Mouse (Mus musculus): ENCODE data around the gene Ccr7. TPM values are rescaled to one million over a fixed set of nuclear protein-coding genes. Genes with fewer than 3 reads are reported as not detected.

Ccr7 gene
- polyA plus RNA-seq, 1 experiment = not detected

DNA sequence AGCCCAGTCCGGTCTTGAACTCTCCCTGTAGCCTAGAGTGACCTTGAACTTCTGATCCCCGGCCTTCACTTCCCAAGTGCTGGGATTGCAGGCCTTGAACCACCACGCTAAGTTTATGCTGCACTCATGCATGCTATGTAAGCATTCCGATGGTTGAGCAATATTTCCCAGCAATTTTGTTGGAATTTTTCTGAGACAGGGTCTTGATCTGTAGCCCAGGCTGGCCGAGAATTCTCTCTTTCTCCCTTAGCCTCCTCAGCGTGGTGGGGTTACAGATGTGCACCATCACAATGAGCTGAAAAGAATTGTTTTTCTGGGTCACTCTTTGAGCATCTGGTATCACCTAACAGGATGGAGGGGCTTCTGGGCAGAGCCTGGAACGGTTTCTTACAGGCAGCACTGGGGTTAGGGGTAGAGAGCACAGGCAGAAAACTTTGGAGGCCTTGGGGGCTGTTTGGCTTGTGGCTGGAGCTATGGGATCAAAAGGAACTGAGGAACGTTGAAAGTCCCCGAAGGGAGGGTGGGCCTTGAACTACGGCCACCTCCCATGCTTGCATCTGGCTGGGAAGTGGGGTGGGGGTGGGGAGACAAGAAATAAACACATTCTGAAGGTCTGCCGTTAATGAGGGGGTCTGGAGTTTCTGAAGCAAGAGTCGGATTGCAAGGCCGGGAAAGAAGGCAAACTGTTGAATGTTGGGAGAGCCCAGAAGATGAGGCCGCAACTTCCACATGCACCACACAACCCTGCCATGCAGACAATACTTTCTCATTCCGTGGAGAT, 20.4 kb downstream of the Ccr7 start:
- H3K4me1 ChIP-seq (ENCODE audit: control insufficient read depth, insufficient read depth, insufficient read length, low read length) = peaks cover 3% of the 10 kb centered on the region; the same call in 1 of the 2 replicates
- H3K4me3 ChIP-seq (ENCODE audit: insufficient read depth, low read depth, low read length) = no peak overlapping the region
- H3K27ac ChIP-seq (replicated peaks; ENCODE audit: low read depth, low read length) = 0 out of 2 replicates have a peak overlapping the region, but pooled peaks have one; percentile 34

- Histone ChIP-seq H3K27ac (replicated peaks; ENCODE audit: low read depth, low read length) (no peak overlapping the region), H3K4me1 (ENCODE audit: control insufficient read depth, insufficient read depth, insufficient read length, low read length) (peaks cover 3% of the 10 kb centered on the region; the same call in 1 of the 2 replicates), H3K4me3 (ENCODE audit: insufficient read depth, low read depth, low read length) (no peak overlapping the region)
Observed at GRCm38 (mm10) chr11:99133285-99133897, 21.5 kb downstream of the Ccr7 start.

DNA sequence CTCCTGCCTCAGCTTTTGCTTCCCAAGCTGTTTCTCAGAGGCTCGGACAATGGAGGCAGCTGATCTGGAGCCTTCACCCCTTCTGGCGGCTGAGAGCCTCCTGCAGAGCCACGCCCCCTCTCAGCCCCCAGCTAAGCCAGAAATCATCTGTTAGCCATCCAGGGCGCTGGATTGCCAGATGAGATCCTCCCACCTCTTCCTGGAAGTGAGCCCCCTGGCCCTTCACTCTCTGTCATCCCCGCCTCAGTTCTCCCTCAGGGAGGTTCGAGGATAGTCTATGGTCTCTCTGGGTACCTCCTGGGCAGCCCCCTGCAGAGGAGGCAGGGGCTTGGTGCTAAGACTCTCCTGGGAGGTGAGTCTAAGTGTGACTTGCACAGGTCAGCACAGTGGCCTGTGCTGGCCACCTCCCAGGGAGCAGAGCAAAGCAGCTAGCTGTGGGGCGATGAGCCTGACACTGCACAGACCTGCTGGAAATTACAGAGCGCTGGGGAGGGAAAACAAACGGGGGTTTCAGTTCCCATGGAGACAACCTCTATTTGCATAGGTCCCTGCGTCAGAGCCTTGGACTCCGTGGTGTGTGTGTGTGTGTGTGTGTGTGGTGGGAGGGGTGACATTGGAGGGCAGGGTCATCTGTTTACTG, 22.7 kb downstream of the Ccr7 start:
- Histone ChIP-seq H3K4me3 (ENCODE audit: insufficient read depth, low read depth, low read length) (no peak overlapping the region), H3K4me1 (ENCODE audit: control insufficient read depth, insufficient read depth, insufficient read length, low read length) (peaks cover 3% of the 10 kb centered on the region; the same call in 1 of the 2 replicates), H3K27ac (replicated peaks; ENCODE audit: low read depth, low read length) (no peak overlapping the region)

DNA sequence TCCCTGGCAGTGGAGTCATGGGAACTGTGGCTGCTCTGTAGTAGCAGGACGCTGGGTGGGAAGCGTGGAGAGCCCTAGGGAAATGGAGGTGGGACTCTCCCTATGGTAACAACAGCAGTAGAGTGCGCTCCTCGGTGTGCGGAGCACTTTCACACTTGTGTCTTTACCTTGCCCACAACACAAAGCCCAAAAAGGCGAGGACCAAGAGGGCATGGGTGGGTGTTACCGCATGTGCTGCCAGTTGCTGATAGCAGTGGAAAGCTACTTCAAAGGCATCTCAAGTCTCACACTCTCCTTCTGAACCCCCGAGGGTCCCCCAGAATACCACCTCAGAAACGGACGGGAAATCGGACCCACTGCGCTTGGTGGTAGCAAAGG, 23.4 kb downstream of the Ccr7 start:
- no peak overlapping the region for H3K27ac ChIP-seq (replicated peaks; ENCODE audit: low read depth, low read length)
- H3K4me3 ChIP-seq (ENCODE audit: insufficient read depth, low read depth, low read length) = no peak overlapping the region
- peaks cover 4% of the 10 kb centered on the region for H3K4me1 ChIP-seq (ENCODE audit: control insufficient read depth, insufficient read depth, insufficient read length, low read length)

DNA sequence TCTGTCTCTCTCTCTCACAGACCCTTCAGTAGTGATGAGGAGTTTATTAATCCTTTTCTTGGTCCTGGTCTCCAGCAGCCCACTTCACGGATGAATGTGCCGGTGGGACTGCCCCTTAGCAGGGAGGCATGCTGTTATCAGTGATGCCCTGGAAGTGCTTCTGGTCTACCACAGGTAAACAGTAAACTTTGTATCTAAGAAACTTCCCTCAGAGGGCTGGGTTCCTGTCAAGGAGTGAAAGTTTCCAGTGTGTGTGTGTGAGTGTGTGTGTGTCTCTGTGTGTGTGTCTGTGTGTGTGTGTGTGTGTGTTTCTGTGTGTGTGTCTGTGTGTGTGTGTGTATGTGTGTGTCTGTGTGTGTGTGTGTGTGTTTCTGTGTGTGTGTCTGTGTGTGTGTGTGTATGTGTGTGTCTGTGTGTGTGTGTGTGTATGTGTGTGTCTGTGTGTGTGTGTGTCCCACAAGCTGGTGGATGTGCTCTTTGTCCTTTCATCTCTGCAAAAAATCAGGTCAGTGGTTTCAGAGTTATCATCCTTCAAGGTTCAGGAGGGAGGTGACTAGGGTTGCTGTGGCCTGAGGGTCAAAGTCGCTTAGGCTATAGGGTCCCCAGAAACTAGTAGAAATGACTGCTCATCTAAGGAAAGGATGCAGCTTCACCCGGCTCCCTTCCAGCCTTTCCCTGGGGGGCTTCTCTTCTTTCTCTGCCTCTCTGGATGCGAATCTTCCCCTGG, 24.0 kb downstream of the Ccr7 start:
- Histone ChIP-seq H3K4me1 (ENCODE audit: control insufficient read depth, insufficient read depth, insufficient read length, low read length) (peaks cover 8% of the 10 kb centered on the region), H3K27ac (replicated peaks; ENCODE audit: low read depth, low read length) (no peak overlapping the region), H3K4me3 (ENCODE audit: insufficient read depth, low read depth, low read length) (no peak overlapping the region)

DNA sequence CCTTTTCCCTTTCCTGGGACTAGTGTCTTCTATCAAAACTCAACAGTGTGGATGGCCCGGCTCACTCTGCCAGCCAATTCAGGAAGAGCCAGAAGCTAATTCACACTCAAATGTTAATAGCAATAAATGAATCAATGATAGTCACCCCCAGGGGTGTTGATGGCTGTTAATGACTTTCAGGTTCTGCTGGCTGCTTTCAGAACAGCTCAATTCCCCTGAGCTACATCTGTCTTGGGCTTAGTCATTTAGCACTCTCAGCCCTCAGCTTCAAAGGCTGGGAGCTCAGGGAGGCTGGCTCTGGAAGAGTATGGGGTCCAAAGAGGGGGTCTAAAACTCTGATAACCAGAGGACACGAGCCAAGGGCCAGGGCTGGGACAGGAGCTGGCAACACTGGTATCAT, 25.6 kb downstream of the Ccr7 start:
- Histone ChIP-seq H3K4me3 (ENCODE audit: insufficient read depth, low read depth, low read length) (no peak overlapping the region), H3K27ac (replicated peaks; ENCODE audit: low read depth, low read length) (no peak overlapping the region), H3K4me1 (ENCODE audit: control insufficient read depth, insufficient read depth, insufficient read length, low read length) (peaks cover 4% of the 10 kb centered on the region)

- Histone ChIP-seq H3K4me1 (ENCODE audit: control insufficient read depth, insufficient read depth, insufficient read length, low read length) (peaks cover 4% of the 10 kb centered on the region), H3K4me3 (ENCODE audit: insufficient read depth, low read depth, low read length) (no peak overlapping the region), H3K27ac (replicated peaks; ENCODE audit: low read depth, low read length) (no peak overlapping the region)
Observed at GRCm38 (mm10) chr11:99127785-99128682, 26.8 kb downstream of the Ccr7 start.

- no peak overlapping the region for H3K4me3 ChIP-seq (ENCODE audit: insufficient read depth, low read depth, low read length)
- peaks cover 4% of the 10 kb centered on the region for H3K4me1 ChIP-seq (ENCODE audit: control insufficient read depth, insufficient read depth, insufficient read length, low read length)
- H3K27ac ChIP-seq (replicated peaks; ENCODE audit: low read depth, low read length) = 0 out of 2 replicates have a peak overlapping the region, but pooled peaks have one; percentile 23
Observed at GRCm38 (mm10) chr11:99126482-99127253, 28.2 kb downstream of the Ccr7 start.

- Histone ChIP-seq H3K4me1 (ENCODE audit: control insufficient read depth, insufficient read depth, insufficient read length, low read length) (peaks cover 4% of the 10 kb centered on the region), H3K4me3 (ENCODE audit: insufficient read depth, low read depth, low read length) (no peak overlapping the region), H3K27ac (replicated peaks; ENCODE audit: low read depth, low read length) (no peak overlapping the region)
Observed at GRCm38 (mm10) chr11:99124635-99125029, 30.2 kb downstream of the Ccr7 start.

DNA sequence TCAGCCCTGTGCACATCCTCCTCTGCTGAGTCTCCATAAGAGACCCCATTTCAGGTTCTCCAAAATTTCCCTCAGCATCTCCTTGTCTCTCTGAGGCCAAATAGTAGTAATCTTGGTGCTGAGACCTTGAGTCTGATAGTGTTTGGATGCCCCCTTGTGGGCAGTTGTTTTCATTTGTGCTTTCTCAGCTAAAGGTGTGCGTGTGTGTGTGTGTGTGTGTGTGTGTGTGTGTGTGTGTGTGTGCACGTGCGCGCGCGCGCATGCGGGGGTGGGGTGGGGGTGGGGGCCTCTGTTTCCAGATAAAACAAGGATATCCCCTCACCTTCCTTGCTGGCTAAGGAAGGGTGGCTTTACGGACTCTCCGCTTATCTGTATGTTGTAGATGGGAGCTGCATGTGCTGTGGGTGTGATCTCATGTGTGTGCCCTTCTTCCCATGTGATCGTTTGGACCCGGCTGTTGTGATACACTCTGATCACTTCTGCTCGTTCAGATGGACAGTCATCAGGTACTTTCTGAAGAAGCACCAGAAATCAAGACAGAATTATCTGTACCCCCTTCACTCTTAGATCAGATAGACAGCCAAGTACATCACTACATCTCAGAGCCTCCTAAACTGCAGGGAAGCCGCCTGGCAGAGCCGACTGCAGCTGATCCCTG, 30.8 kb downstream of the Ccr7 start:
- Histone ChIP-seq H3K4me1 (ENCODE audit: control insufficient read depth, insufficient read depth, insufficient read length, low read length) (peaks cover 4% of the 10 kb centered on the region), H3K4me3 (ENCODE audit: insufficient read depth, low read depth, low read length) (no peak overlapping the region), H3K27ac (replicated peaks; ENCODE audit: low read depth, low read length) (no peak overlapping the region)

DNA sequence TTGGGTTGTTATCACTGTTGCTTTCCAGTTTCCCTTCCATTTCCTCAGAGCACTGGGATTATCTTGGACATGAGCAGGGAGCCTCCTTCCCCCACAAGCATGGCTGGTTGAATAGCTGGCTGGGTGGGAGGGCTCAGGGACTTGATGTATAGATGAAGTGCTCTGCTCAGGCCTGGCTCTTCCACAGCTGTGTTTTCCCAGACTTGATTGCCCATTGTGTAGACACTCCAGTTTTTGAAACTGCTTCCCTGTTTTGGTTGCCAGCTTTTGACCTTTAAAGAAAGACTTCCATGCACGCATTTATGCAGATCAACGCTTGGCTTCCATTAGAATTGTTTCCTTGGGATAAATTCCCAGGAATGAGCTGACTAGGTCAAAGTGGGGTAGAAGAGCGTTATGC, 32.2 kb downstream of the Ccr7 start:
- no peak overlapping the region for H3K27ac ChIP-seq (replicated peaks; ENCODE audit: low read depth, low read length)
- H3K4me3 ChIP-seq (ENCODE audit: insufficient read depth, low read depth, low read length) = no peak overlapping the region

DNA sequence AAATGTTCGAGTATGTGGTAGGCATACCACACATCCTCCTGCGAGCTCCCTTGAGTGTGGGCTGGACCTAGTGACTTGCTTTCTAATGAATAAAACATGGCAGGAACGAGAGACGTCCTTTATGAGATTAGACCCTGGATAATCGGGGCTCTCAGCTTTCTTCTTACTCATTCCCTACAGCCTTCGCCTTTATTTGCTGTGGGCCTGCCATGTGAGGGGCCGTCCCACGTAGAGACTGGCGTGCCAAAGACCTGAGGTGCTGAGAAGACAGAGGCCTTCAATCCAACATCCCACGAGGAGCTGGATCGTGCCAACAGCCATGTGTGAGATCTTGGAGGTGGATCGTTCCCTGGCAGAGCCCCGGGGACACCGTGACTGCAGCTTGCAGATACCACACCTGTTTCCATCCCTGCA, 33.7 kb downstream of the Ccr7 start:
- Histone ChIP-seq H3K27ac (replicated peaks; ENCODE audit: low read depth, low read length) (no peak overlapping the region), H3K4me1 (ENCODE audit: control insufficient read depth, insufficient read depth, insufficient read length, low read length) (peaks cover 2% of the 10 kb centered on the region), H3K4me3 (ENCODE audit: insufficient read depth, low read depth, low read length) (no peak overlapping the region)

More for the DNA sequence above, 32.2 kb downstream of the Ccr7 start:
- H3K4me1 ChIP-seq (ENCODE audit: control insufficient read depth, insufficient read depth, insufficient read length, low read length) = peaks cover 4% of the 10 kb centered on the region

- H3K4me1 ChIP-seq (ENCODE audit: control insufficient read depth, insufficient read depth, insufficient read length, low read length) = no peaks in the 10 kb centered on the region
- H3K4me3 ChIP-seq (ENCODE audit: insufficient read depth, low read depth, low read length) = no peak overlapping the region
- no peak overlapping the region; the same call in 1 of the 2 replicates for H3K27ac ChIP-seq (replicated peaks; ENCODE audit: low read depth, low read length)
Observed at GRCm38 (mm10) chr11:99120524-99121217, 34.2 kb downstream of the Ccr7 start.

Data from brown adipose tissue, adult 24 weeks (tissue).